Mouse (Mus musculus) thymus, postnatal 25 days (tissue): ENCODE results near the gene Rnls.

Experiments used
- DNase-seq: peaks from one replicate; pipeline ENCODE4 v3.0.0; 2022

The Rnls gene

GRCm38 (mm10) chr19:33259164-33259563 lies 132.9 kb downstream of the Rnls start:
- DNase-seq, result no peak

- no peak for DNase-seq
Measured at GRCm38 (mm10) chr19:33253893-33254292, 138.2 kb downstream of the Rnls start.

GRCm38 (mm10) chr19:33252226-33252625 lies 139.9 kb downstream of the Rnls start:
- no peak for DNase-seq

- no peak for DNase-seq
Measured at GRCm38 (mm10) chr19:33244196-33244595, 147.9 kb downstream of the Rnls start.

GRCm38 (mm10) chr19:33240386-33240785 lies 151.7 kb downstream of the Rnls start:
- DNase-seq, result no peak

- no peak for DNase-seq
Measured at GRCm38 (mm10) chr19:33232902-33233301, 159.2 kb downstream of the Rnls start.

GRCm38 (mm10) chr19:33231303-33231702 lies 160.8 kb downstream of the Rnls start:
- DNase-seq, result no peak

GRCm38 (mm10) chr19:33227004-33227403 lies 165.1 kb downstream of the Rnls start:
- DNase-seq, result peak; percentile 83

GRCm38 (mm10) chr19:33225858-33226705 lies 166.0 kb downstream of the Rnls start:
- no peak for DNase-seq

GRCm38 (mm10) chr19:33225002-33225376 lies 167.1 kb downstream of the Rnls start:
- DNase-seq, result peak; percentile 21

GRCm38 (mm10) chr19:33224181-33225001 lies 167.7 kb downstream of the Rnls start:
- DNase-seq, result peak; percentile 69

- DNase-seq, result no peak
Measured at GRCm38 (mm10) chr19:33223766-33224165, 168.3 kb downstream of the Rnls start.

- peak; percentile 59 for DNase-seq
Measured at GRCm38 (mm10) chr19:33223276-33223675, 168.8 kb downstream of the Rnls start.

- DNase-seq, result peak; percentile 76
Measured at GRCm38 (mm10) chr19:33222595-33223223, 169.4 kb downstream of the Rnls start.

GRCm38 (mm10) chr19:33217791-33218300 lies 174.2 kb downstream of the Rnls start:
- no peak for DNase-seq

GRCm38 (mm10) chr19:33209709-33210108 lies 182.4 kb downstream of the Rnls start:
- DNase-seq, result no peak

- no peak for DNase-seq
Measured at GRCm38 (mm10) chr19:33207991-33208390, 184.1 kb downstream of the Rnls start.

GRCm38 (mm10) chr19:33205389-33205788 lies 186.7 kb downstream of the Rnls start:
- no peak for DNase-seq

GRCm38 (mm10) chr19:33202422-33202821 lies 189.7 kb downstream of the Rnls start:
- no peak for DNase-seq

- no peak for DNase-seq
Measured at GRCm38 (mm10) chr19:33201181-33201580, 190.9 kb downstream of the Rnls start.

GRCm38 (mm10) chr19:33192064-33192463 lies 200.0 kb downstream of the Rnls start:
- no peak for DNase-seq

- no peak for DNase-seq
Measured at GRCm38 (mm10) chr19:33188766-33189165, 203.3 kb downstream of the Rnls start.

- DNase-seq, result no peak
Measured at GRCm38 (mm10) chr19:33179595-33179994, 212.5 kb downstream of the Rnls start.
